Mouse (Mus musculus) 416B (cell line): ENCODE data around the gene Zfp609.

ENCODE experiments used
- DNase-seq: peaks from one replicate; pipeline ENCODE4 v3.0.0; 2011; ENCODE audit warnings: low read depth

Gene Zfp609

GRCm38 (mm10) chr9:65759992-65760391 lies 67.4 kb downstream of the Zfp609 start:
- no peak for DNase-seq

GRCm38 (mm10) chr9:65759256-65759655 lies 68.1 kb downstream of the Zfp609 start:
- DNase-seq: no peak

- DNase-seq: peak; percentile 71
Measured at GRCm38 (mm10) chr9:65757826-65758225, 69.5 kb downstream of the Zfp609 start.

- DNase-seq: no peak
Measured at GRCm38 (mm10) chr9:65755673-65756375, 71.5 kb downstream of the Zfp609 start.

- peak; percentile 50 for DNase-seq
Measured at GRCm38 (mm10) chr9:65755164-65755563, 72.2 kb downstream of the Zfp609 start.

- DNase-seq: peak; percentile 60
Measured at GRCm38 (mm10) chr9:65752632-65753031, 74.7 kb downstream of the Zfp609 start.

GRCm38 (mm10) chr9:65751906-65752305 lies 75.5 kb downstream of the Zfp609 start:
- no peak for DNase-seq

GRCm38 (mm10) chr9:65748102-65748501 lies 79.3 kb downstream of the Zfp609 start:
- no peak for DNase-seq

- no peak for DNase-seq
Measured at GRCm38 (mm10) chr9:65746479-65746878, 80.9 kb downstream of the Zfp609 start.

- DNase-seq: peak; percentile 52
Measured at GRCm38 (mm10) chr9:65745456-65745855, 81.9 kb downstream of the Zfp609 start.

- DNase-seq: peak; percentile 39
Measured at GRCm38 (mm10) chr9:65744171-65745082, 82.9 kb downstream of the Zfp609 start.

- no peak for DNase-seq
Measured at GRCm38 (mm10) chr9:65743809-65744170, 83.6 kb downstream of the Zfp609 start.

GRCm38 (mm10) chr9:65743322-65743721 lies 84.0 kb downstream of the Zfp609 start:
- DNase-seq: no peak

GRCm38 (mm10) chr9:65742777-65743176 lies 84.6 kb downstream of the Zfp609 start:
- no peak for DNase-seq

- DNase-seq: peak; percentile 41
Measured at GRCm38 (mm10) chr9:65741066-65741852, 86.1 kb downstream of the Zfp609 start.

- DNase-seq: no peak
Measured at GRCm38 (mm10) chr9:65734931-65735330, 92.4 kb downstream of the Zfp609 start.

- no peak for DNase-seq
Measured at GRCm38 (mm10) chr9:65728588-65728987, 98.8 kb downstream of the Zfp609 start.

- DNase-seq: no peak
Measured at GRCm38 (mm10) chr9:65727491-65727890, 99.9 kb downstream of the Zfp609 start.

GRCm38 (mm10) chr9:65726431-65726830 lies 100.9 kb downstream of the Zfp609 start:
- DNase-seq: no peak

GRCm38 (mm10) chr9:65725291-65725622 lies 102.1 kb downstream of the Zfp609 start:
- DNase-seq: no peak

GRCm38 (mm10) chr9:65724471-65725290 lies 102.7 kb downstream of the Zfp609 start:
- DNase-seq: no peak

- no peak for DNase-seq
Measured at GRCm38 (mm10) chr9:65721161-65721566, 106.2 kb downstream of the Zfp609 start.
